Comparison of ENCODE assay signal across 14 mouse cellular contexts in the genomic region with DNA sequence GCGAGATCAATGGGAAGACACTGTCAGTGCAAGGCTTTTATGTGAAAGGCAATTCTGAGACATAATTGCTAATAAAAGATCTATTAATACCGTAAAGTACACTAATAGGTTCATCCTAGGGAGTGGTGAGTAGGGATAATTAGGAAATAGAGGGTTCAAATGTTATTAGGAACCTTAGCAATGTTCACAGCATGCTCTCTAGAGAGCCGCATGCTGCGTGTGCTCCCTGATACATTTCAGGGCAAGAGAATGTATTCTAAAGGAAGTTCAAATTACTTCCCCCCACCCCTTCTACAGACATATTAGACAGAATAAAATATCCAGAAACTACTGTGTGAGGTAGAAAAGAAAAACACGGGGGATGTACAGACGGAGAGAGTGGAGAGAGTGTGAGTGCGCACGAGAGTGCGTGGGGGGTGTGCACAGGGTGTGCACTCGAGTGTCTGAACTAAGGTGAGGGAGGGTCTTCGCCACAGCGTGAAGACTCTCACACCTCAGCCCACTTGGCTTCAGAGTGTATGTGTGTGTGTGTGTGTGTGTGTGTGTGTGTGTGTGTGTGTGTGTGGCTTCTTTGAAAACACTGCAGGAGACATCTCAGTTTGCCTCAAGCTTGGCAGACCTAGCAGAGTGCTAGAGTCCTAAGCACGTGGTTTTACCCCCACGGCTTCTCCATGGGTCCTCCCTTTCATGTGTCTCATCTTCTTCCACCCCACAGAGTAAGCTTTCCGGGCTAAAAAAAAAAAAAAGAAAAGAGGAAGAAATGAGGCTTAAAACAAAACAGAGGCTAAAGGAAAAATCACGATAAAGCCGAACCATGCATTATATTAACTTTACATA.
DNase-seq lines count a peak whose midpoint lies in the region; ATAC-seq and TF ChIP-seq lines count a peak whose summit lies in the region.
"Had no signal": no experiment of that assay in that cellular context is flagged by ENCODE, and none has a peak within 500 bp of the region (broad histone marks: within the 10 kb centered on the region; RNA-seq: fewer than 3 reads in every experiment).

No protein-coding gene starts in this region.

- H3K4me1 ChIP-seq in kidney, embryonic 14.5 days (ENCODE audit: control insufficient read depth, insufficient read depth, low read length): no peaks in the 10 kb centered on the region
- H3K4me1 ChIP-seq in kidney, adult 2 months (ENCODE audit: control insufficient read depth, insufficient read depth, low read length): no peaks in the 10 kb centered on the region
- no peaks in the 10 kb centered on the region for H3K4me1 ChIP-seq in midbrain, embryonic 14.5 days (ENCODE audit: control insufficient read depth, insufficient read depth, low read length)
- H3K4me1 ChIP-seq in midbrain, postnatal 0 days (ENCODE audit: insufficient read depth, low read length): no peaks in the 10 kb centered on the region
- H3K4me1 ChIP-seq in forebrain, embryonic 13.5 days: peaks cover 12% of the 10 kb centered on the region
- peaks cover 13% of the 10 kb centered on the region for H3K4me1 ChIP-seq in limb, embryonic 12.5 days (replicated peaks)
- H3K4me1 ChIP-seq: intestine, embryonic 15.5 days had no signal

- no peaks in the 10 kb centered on the region for H3K36me3 ChIP-seq in kidney, embryonic 14.5 days (ENCODE audit: control insufficient read depth, insufficient read depth, low read length)
- no peaks in the 10 kb centered on the region for H3K36me3 ChIP-seq in kidney, adult 2 months (ENCODE audit: control insufficient read depth, insufficient read depth, low read length)
- H3K36me3 ChIP-seq in midbrain, embryonic 14.5 days (ENCODE audit: control insufficient read depth, insufficient read depth, low read length): no peaks in the 10 kb centered on the region
- H3K36me3 ChIP-seq in midbrain, postnatal 0 days (ENCODE audit: insufficient read depth, low read length): no peaks in the 10 kb centered on the region
- no peaks in the 10 kb centered on the region for H3K36me3 ChIP-seq in forebrain, embryonic 13.5 days (ENCODE audit: poor library complexity, severe bottlenecking)
- H3K36me3 ChIP-seq in limb, embryonic 12.5 days: no peaks in the 10 kb centered on the region
- H3K36me3 ChIP-seq: heart, embryonic 13.5 days; intestine, embryonic 15.5 days had no signal

- no peaks in the 10 kb centered on the region for H3K27me3 ChIP-seq in kidney, embryonic 14.5 days (ENCODE audit: control insufficient read depth, insufficient read depth, low read length)
- no peaks in the 10 kb centered on the region for H3K27me3 ChIP-seq in kidney, adult 2 months (replicated peaks; ENCODE audit: control insufficient read depth, insufficient read depth, low read length)
- H3K27me3 ChIP-seq in midbrain, embryonic 14.5 days (ENCODE audit: control insufficient read depth, insufficient read depth, low read length): no peaks in the 10 kb centered on the region
- H3K27me3 ChIP-seq in midbrain, postnatal 0 days (ENCODE audit: insufficient read depth, low read length): no peaks in the 10 kb centered on the region
- no peaks in the 10 kb centered on the region for H3K27me3 ChIP-seq in forebrain, embryonic 13.5 days
- H3K27me3 ChIP-seq in limb, embryonic 12.5 days: no peaks in the 10 kb centered on the region
- H3K27me3 ChIP-seq: heart, embryonic 13.5 days; intestine, embryonic 15.5 days had no signal

- H3K4me3 ChIP-seq in kidney, embryonic 14.5 days (ENCODE audit: low read length): no peak overlapping the region
- H3K4me3 ChIP-seq in kidney, adult 2 months (ENCODE audit: insufficient read depth, low read depth, low read length): no peak overlapping the region
- no peak overlapping the region for H3K4me3 ChIP-seq in midbrain, embryonic 14.5 days (replicated peaks; ENCODE audit: low read depth, low read length)
- H3K4me3 ChIP-seq in midbrain, postnatal 0 days (ENCODE audit: low read depth, low read length): no peak overlapping the region
- H3K4me3 ChIP-seq in forebrain, embryonic 13.5 days: no peak overlapping the region
- H3K4me3 ChIP-seq in limb, embryonic 12.5 days (replicated peaks): no peak overlapping the region
- H3K4me3 ChIP-seq: heart, embryonic 13.5 days; intestine, embryonic 15.5 days had no signal

- no peaks in the 10 kb centered on the region for H3K9me3 ChIP-seq in kidney, embryonic 14.5 days (ENCODE audit: control insufficient read depth, low read length)
- H3K9me3 ChIP-seq in midbrain, embryonic 14.5 days (ENCODE audit: control insufficient read depth, low read length): no peaks in the 10 kb centered on the region
- no peaks in the 10 kb centered on the region for H3K9me3 ChIP-seq in midbrain, postnatal 0 days (ENCODE audit: low read length)
- no peaks in the 10 kb centered on the region for H3K9me3 ChIP-seq in forebrain, embryonic 13.5 days (replicated peaks)
- H3K9me3 ChIP-seq in limb, embryonic 12.5 days: no peaks in the 10 kb centered on the region
- H3K9me3 ChIP-seq: heart, embryonic 13.5 days; intestine, embryonic 15.5 days had no signal

- no peak for DNase-seq in kidney, adult 2 months
- DNase-seq in midbrain, embryonic 14.5 days: peak; percentile 17
- no peak for DNase-seq in midbrain, postnatal 0 days (ENCODE audit: low spot score)
- DNase-seq in urinary bladder, postnatal 14 days (ENCODE audit: low spot score): no peak
- DNase-seq in gastrocnemius, postnatal 14 days: no peak
- DNase-seq: cerebellum, adult 11 months; cerebellum, postnatal 36 days; right cerebral cortex, postnatal 4 days had no signal

- H3K27ac ChIP-seq in kidney, embryonic 14.5 days (ENCODE audit: low read depth, low read length): no peak overlapping the region
- no peak overlapping the region for H3K27ac ChIP-seq in kidney, adult 2 months (ENCODE audit: insufficient read depth, low read depth, low read length)
- H3K27ac ChIP-seq in midbrain, embryonic 14.5 days (replicated peaks; ENCODE audit: low read depth, low read length): no peak overlapping the region
- H3K27ac ChIP-seq in midbrain, postnatal 0 days (ENCODE audit: low read depth, low read length): no peak overlapping the region
- H3K27ac ChIP-seq in forebrain, embryonic 13.5 days: no peak overlapping the region
- no peak overlapping the region for H3K27ac ChIP-seq in limb, embryonic 12.5 days
- H3K27ac ChIP-seq: heart, embryonic 13.5 days; intestine, embryonic 15.5 days; liver, embryonic 14.5 days had no signal

- peak overlapping the region; percentile 17; the same call in 1 of the 2 replicates for H3K4me2 ChIP-seq in kidney, embryonic 14.5 days (replicated peaks; ENCODE audit: low read depth, low read length)
- no peak overlapping the region for H3K4me2 ChIP-seq in midbrain, embryonic 14.5 days (ENCODE audit: low read length)
- H3K4me2 ChIP-seq in midbrain, postnatal 0 days (ENCODE audit: low read depth, low read length, poor library complexity, severe bottlenecking): no peak overlapping the region
- H3K4me2 ChIP-seq in forebrain, embryonic 13.5 days: peak overlapping the region; percentile 49
- peak overlapping the region; percentile 44 for H3K4me2 ChIP-seq in limb, embryonic 12.5 days
- H3K4me2 ChIP-seq: intestine, embryonic 15.5 days had no signal

- no peak overlapping the region for H3K9ac ChIP-seq in kidney, embryonic 14.5 days (ENCODE audit: low read depth, low read length)
- no peak overlapping the region for H3K9ac ChIP-seq in midbrain, embryonic 14.5 days (replicated peaks; ENCODE audit: low read length)
- no peak overlapping the region for H3K9ac ChIP-seq in midbrain, postnatal 0 days (replicated peaks; ENCODE audit: low read length, poor library complexity, severe bottlenecking)
- no peak overlapping the region for H3K9ac ChIP-seq in forebrain, embryonic 13.5 days
- H3K9ac ChIP-seq in limb, embryonic 12.5 days (replicated peaks): no peak overlapping the region
- H3K9ac ChIP-seq: heart, embryonic 13.5 days; intestine, embryonic 15.5 days; liver, embryonic 14.5 days had no signal

- ATAC-seq in kidney, embryonic 14.5 days (ENCODE audit: low FRiP score, low TSS enrichment): peak; percentile 75
- ATAC-seq in midbrain, embryonic 14.5 days (ENCODE audit: low FRiP score, low TSS enrichment): no peak
- no peak for ATAC-seq in midbrain, postnatal 0 days (ENCODE audit: low FRiP score)
- ATAC-seq in forebrain, embryonic 13.5 days: peak; percentile 70
- peak; percentile 48; the same call in 1 of the 2 replicates for ATAC-seq in limb, embryonic 12.5 days (ENCODE audit: insufficient number of reproducible peaks, insufficient read depth, low FRiP score, low TSS enrichment, low read depth)
- ATAC-seq: intestine, embryonic 15.5 days had no signal

- intact Hi-C loops in gastrocnemius, postnatal 14 days (cut with DNase I; ENCODE audit: low total_unique reads): no loop called here

- TF ChIP-seq CTCF in kidney, adult 2 months (conservative IDR thresholded peaks at IDR 0.05; ENCODE audit: insufficient read depth, insufficient read length, low read depth, low read length): no peak
- TF ChIP-seq CTCF in midbrain, postnatal 0 days (IDR thresholded peaks at IDR 0.05): no peak

- no peak for TF ChIP-seq POLR2A in kidney, adult 2 months (IDR thresholded peaks at IDR 0.05; ENCODE audit: low read depth, low read length)

- WGBS in kidney, embryonic 14.5 days: 51% methylated on average over 17 of the region's 17 CpGs
- WGBS in kidney, adult 2 months: 45% methylated on average over 17 of the region's 17 CpGs
- WGBS in midbrain, embryonic 14.5 days: 80% methylated on average over 17 of the region's 17 CpGs
- 71% methylated on average over 17 of the region's 17 CpGs for WGBS in midbrain, postnatal 0 days
- WGBS in forebrain, embryonic 13.5 days: 55% methylated on average over 17 of the region's 17 CpGs
- WGBS in limb, embryonic 12.5 days: 57% methylated on average over 17 of the region's 17 CpGs

Comparison
In these comparisons a context has a peak if more than half of its experiments do, and no peak if none do; other contexts are left out.
1. ATAC-seq: peak in kidney, embryonic 14.5 days (single experiment), forebrain, embryonic 13.5 days (single experiment) and limb, embryonic 12.5 days (single experiment); none in midbrain, embryonic 14.5 days (single experiment) and midbrain, postnatal 0 days (single experiment).
2. H3K4me2 ChIP-seq: peak in kidney, embryonic 14.5 days (single experiment), forebrain, embryonic 13.5 days (single experiment) and limb, embryonic 12.5 days (single experiment); none in midbrain, embryonic 14.5 days (single experiment) and midbrain, postnatal 0 days (single experiment).